Mouse (Mus musculus): ENCODE data around the gene Igsf11. TPM values are rescaled to one million over a fixed set of nuclear protein-coding genes. Genes with fewer than 3 reads are reported as not detected.

Igsf11 gene
- 2.5 and 2.6 TPM in 2 replicates for polyA plus RNA-seq (2015; fragmentation: Nextera tagmentation; extraction: Ambion mirVana)

GRCm38 (mm10) chr16:38892371-38892770 is at the start of gene Igsf11:
Gene Igsf11 (plus strand): TSS chr16:38892671.
- H3K9me3 ChIP-seq = no peaks in the 10 kb centered on the region
- 84% methylated on average over 7 of the region's 7 CpGs for WGBS
- no peak within 1 kb of the TSS for H3K27ac ChIP-seq
- no peak within 1 kb of the TSS for H3K9ac ChIP-seq
- no peaks in the 10 kb centered on the region for H3K27me3 ChIP-seq (replicated peaks)
- H3K36me3 ChIP-seq = no peaks in the 10 kb centered on the region
- no peak within 1 kb of the TSS for H3K4me3 ChIP-seq (replicated peaks)
- no peak within 1 kb of the TSS for H3K4me2 ChIP-seq
- H3K4me1 ChIP-seq = no peaks in the 10 kb centered on the region
- no peak for ATAC-seq (ENCODE audit: insufficient read depth, low FRiP score, low read depth)

DNA sequence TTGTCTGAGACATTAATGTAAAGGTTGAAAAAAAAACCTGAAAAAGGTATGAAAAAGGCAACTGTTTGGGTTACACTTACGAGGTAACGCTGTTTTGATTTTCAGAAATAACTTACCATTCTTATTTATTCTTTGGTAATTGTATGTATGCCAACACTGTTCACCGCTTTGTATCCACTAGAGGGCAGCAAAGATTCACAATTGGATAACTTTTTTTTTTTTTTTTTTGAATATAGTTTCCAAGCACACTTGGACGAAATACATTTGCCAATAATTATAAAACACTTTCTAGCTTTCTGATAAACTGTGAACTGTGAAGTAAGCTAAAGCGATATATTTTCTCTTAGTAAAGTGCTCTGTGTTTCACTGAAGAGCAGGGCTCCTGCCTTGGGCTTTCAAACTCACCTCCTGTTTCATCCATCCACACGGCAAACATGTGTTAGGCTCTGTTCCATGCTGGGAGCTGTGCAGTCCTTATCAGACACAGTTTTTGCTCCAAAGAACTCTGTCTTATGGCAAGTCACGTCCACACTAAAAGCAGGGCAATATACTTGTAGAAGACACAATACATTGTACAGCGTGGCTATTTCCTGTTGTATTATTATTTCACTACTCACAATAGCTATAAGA is 34.2 kb upstream of the Igsf11 start:
- H3K4me1 ChIP-seq = no peaks in the 10 kb centered on the region
- no peak overlapping the region for H3K4me3 ChIP-seq (replicated peaks)
- H3K36me3 ChIP-seq = no peaks in the 10 kb centered on the region
- ATAC-seq (ENCODE audit: insufficient read depth, low FRiP score, low read depth) = no peak
- no peak overlapping the region for H3K27ac ChIP-seq
- 30% methylated on average over 8 of the region's 8 CpGs for WGBS
- H3K27me3 ChIP-seq (replicated peaks) = no peaks in the 10 kb centered on the region
- H3K4me2 ChIP-seq = no peak overlapping the region
- H3K9me3 ChIP-seq = no peaks in the 10 kb centered on the region
- H3K9ac ChIP-seq = no peak overlapping the region

GRCm38 (mm10) chr16:38860548-38860947 is 31.9 kb upstream of the Igsf11 start:
- no peak overlapping the region for H3K4me2 ChIP-seq
- H3K27me3 ChIP-seq (replicated peaks) = no peaks in the 10 kb centered on the region

GRCm38 (mm10) chr16:38864358-38864757 is 28.1 kb upstream of the Igsf11 start:
- Histone ChIP-seq H3K27ac (no peak overlapping the region), H3K36me3 (no peaks in the 10 kb centered on the region), H3K9me3 (no peaks in the 10 kb centered on the region), H3K27me3 (replicated peaks) (no peaks in the 10 kb centered on the region), H3K9ac (no peak overlapping the region), H3K4me2 (no peak overlapping the region), H3K4me1 (no peaks in the 10 kb centered on the region), H3K4me3 (replicated peaks) (no peak overlapping the region)
- ATAC-seq (ENCODE audit: insufficient read depth, low FRiP score, low read depth) = no peak
- 64% methylated on average over 5 of the region's 5 CpGs for WGBS

More at GRCm38 (mm10) chr16:38860548-38860947, 31.9 kb upstream of the Igsf11 start:
- Histone ChIP-seq H3K4me3 (replicated peaks) (no peak overlapping the region), H3K9ac (no peak overlapping the region), H3K9me3 (no peaks in the 10 kb centered on the region), H3K36me3 (no peaks in the 10 kb centered on the region), H3K4me1 (no peaks in the 10 kb centered on the region), H3K27ac (no peak overlapping the region)
- no peak for ATAC-seq (ENCODE audit: insufficient read depth, low FRiP score, low read depth)
- WGBS = 73% methylated on average over 6 of the region's 6 CpGs

DNA sequence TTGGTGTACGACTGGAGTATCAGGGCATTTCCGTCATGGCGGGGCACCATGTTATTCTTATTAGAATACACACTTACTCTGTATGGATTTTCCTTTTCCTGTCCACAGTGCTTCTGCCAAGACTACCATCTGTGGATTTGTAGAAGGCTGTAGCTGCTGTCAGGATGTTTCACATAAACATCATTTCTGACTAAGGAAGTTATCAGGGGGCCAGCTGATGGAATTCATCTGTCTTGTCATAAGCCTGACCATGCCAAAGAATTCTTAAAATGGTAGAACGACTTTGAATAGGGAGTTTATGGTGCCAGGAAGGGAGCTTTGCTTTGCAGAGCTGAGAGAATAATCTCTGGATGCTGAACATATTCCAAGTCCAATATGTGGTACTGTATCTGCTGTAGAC is 19.2 kb upstream of the Igsf11 start:
- Histone ChIP-seq H3K4me3 (replicated peaks) (no peak overlapping the region), H3K9ac (no peak overlapping the region), H3K27me3 (replicated peaks) (no peaks in the 10 kb centered on the region), H3K4me2 (no peak overlapping the region), H3K27ac (no peak overlapping the region), H3K9me3 (no peaks in the 10 kb centered on the region), H3K4me1 (no peaks in the 10 kb centered on the region), H3K36me3 (no peaks in the 10 kb centered on the region)
- WGBS = 79% methylated on average over 4 of the region's 4 CpGs
- no peak for ATAC-seq (ENCODE audit: insufficient read depth, low FRiP score, low read depth)

GRCm38 (mm10) chr16:38874481-38874880 is 18.0 kb upstream of the Igsf11 start:
- Histone ChIP-seq H3K27ac (no peak overlapping the region), H3K9ac (no peak overlapping the region), H3K4me3 (replicated peaks) (no peak overlapping the region), H3K9me3 (no peaks in the 10 kb centered on the region), H3K36me3 (no peaks in the 10 kb centered on the region), H3K27me3 (replicated peaks) (no peaks in the 10 kb centered on the region), H3K4me1 (no peaks in the 10 kb centered on the region), H3K4me2 (no peak overlapping the region)
- 38% methylated on average over 4 of the region's 4 CpGs for WGBS
- ATAC-seq (ENCODE audit: insufficient read depth, low FRiP score, low read depth) = no peak

DNA sequence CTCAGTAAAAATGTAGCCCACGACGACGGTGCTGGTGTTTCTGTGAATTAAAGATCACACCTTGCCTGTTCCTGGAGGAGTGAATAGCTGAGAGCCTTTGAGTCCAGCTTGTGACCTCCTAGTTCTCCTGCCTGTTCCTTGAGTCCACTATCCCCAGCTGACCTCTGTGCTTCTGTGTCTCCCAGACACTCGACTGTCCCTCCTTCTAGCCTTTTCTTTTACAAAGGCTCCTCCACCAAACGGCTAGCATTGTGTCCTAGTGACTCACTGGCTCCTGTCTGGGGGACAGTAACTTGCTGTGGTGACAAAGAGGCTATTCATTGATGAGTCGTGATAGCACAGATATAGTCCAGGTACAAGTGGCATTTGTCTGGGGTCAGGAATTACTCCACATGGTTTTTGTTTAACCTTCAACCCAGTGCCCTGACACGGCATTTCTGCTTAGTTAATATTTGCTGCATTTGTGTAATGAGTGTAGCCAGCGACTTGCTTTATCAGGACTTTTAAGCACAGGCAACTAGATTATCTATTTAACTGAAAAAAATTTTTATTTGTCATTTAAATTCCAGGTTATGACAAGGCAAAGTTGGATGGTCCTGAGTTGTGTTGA is 6.5 kb downstream of the Igsf11 start:
- Histone ChIP-seq H3K9me3 (no peaks in the 10 kb centered on the region), H3K4me2 (no peak overlapping the region), H3K4me3 (replicated peaks) (no peak overlapping the region), H3K4me1 (no peaks in the 10 kb centered on the region), H3K36me3 (no peaks in the 10 kb centered on the region), H3K27me3 (replicated peaks) (peaks cover 9% of the 10 kb centered on the region; the same call in 1 of the 2 replicates), H3K9ac (no peak overlapping the region), H3K27ac (no peak overlapping the region)
- ATAC-seq (ENCODE audit: insufficient read depth, low FRiP score, low read depth) = no peak
- WGBS = 35% methylated on average over 8 of the region's 8 CpGs

- H3K9me3 ChIP-seq = no peaks in the 10 kb centered on the region
- H3K4me1 ChIP-seq = no peaks in the 10 kb centered on the region
- no peak overlapping the region for H3K4me2 ChIP-seq
- WGBS = 72% methylated on average over 1 of the region's 1 CpGs
- peaks cover 10% of the 10 kb centered on the region; the same call in 1 of the 2 replicates for H3K27me3 ChIP-seq (replicated peaks)
- H3K9ac ChIP-seq = no peak overlapping the region
- no peak for ATAC-seq (ENCODE audit: insufficient read depth, low FRiP score, low read depth)
- no peak overlapping the region for H3K27ac ChIP-seq
- H3K36me3 ChIP-seq = no peaks in the 10 kb centered on the region
- H3K4me3 ChIP-seq (replicated peaks) = no peak overlapping the region
These were observed 7.6 kb downstream of the Igsf11 start for GRCm38 (mm10) chr16:38900024-38900423.

- under 1% methylated on average over 70 of the region's 71 CpGs for whole genome bisulfite sequencing
- Histone ChIP-seq H3K9ac (peak overlapping the region; percentile 37; the same call in 1 of the 2 replicates), H3K4me2 (peak overlapping the region; percentile 95), H3K27me3 (replicated peaks) (peaks cover 16% of the 10 kb centered on the region; the same call in 1 of the 2 replicates), H3K4me3 (replicated peaks) (peak overlapping the region; percentile 61), H3K27ac (peak overlapping the region; percentile 45; the same call in 1 of the 2 replicates), H3K4me1 (no peaks in the 10 kb centered on the region), H3K9me3 (no peaks in the 10 kb centered on the region), H3K36me3 (no peaks in the 10 kb centered on the region)
- ATAC-seq (ENCODE audit: insufficient read depth, low FRiP score, low read depth) = peak; percentile 97
These were observed 9.8 kb downstream of the Igsf11 start for GRCm38 (mm10) chr16:38902111-38902778.

GRCm38 (mm10) chr16:38903020-38903419 is 10.5 kb downstream of the Igsf11 start:
- Histone ChIP-seq H3K9ac (no peak overlapping the region), H3K36me3 (no peaks in the 10 kb centered on the region), H3K27ac (no peak overlapping the region), H3K9me3 (no peaks in the 10 kb centered on the region), H3K4me3 (replicated peaks) (0 out of 2 replicates have a peak overlapping the region, but pooled peaks have one; percentile 0), H3K27me3 (replicated peaks) (peaks cover 16% of the 10 kb centered on the region; the same call in 1 of the 2 replicates), H3K4me1 (no peaks in the 10 kb centered on the region), H3K4me2 (peak overlapping the region; percentile 95; the same call in 1 of the 2 replicates)
- WGBS = 30% methylated on average over 4 of the region's 4 CpGs
- no peak for ATAC-seq (ENCODE audit: insufficient read depth, low FRiP score, low read depth)

- Histone ChIP-seq H3K27ac (no peak overlapping the region), H3K27me3 (replicated peaks) (peaks cover 16% of the 10 kb centered on the region; the same call in 1 of the 2 replicates), H3K4me2 (no peak overlapping the region), H3K9ac (no peak overlapping the region), H3K4me1 (no peaks in the 10 kb centered on the region), H3K36me3 (no peaks in the 10 kb centered on the region), H3K4me3 (replicated peaks) (no peak overlapping the region), H3K9me3 (no peaks in the 10 kb centered on the region)
- WGBS = 76% methylated on average over 9 of the region's 9 CpGs
- no peak for ATAC-seq (ENCODE audit: insufficient read depth, low FRiP score, low read depth)
These were observed 11.7 kb downstream of the Igsf11 start for GRCm38 (mm10) chr16:38904202-38904601.

DNA sequence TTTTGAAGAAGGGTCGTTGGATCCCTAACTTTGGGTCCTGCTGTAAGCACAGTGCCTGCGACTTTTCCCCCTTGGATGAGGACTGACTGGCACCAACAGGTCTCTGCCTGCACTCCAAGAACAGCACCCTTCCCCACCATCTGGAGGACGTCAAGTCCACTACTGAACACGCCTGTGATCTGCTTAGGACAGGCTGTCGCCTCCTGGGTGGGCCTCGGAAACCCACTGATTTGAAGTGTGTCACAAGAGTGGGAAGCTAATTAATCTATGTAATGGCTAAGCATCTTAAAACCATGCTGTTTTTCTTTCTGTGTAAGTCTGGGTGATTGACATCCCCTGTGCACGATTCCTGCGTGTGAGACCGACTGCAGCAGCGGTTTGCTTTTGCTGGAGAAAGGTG is 13.4 kb downstream of the Igsf11 start:
- 71% methylated on average over 10 of the region's 10 CpGs for WGBS
- no peaks in the 10 kb centered on the region for H3K9me3 ChIP-seq

More for the DNA sequence above, 13.4 kb downstream of the Igsf11 start:
- H3K27me3 ChIP-seq (replicated peaks) = peaks cover 16% of the 10 kb centered on the region; the same call in 1 of the 2 replicates
- ATAC-seq (ENCODE audit: insufficient read depth, low FRiP score, low read depth) = no peak
- H3K9ac ChIP-seq = no peak overlapping the region
- H3K27ac ChIP-seq = no peak overlapping the region
- H3K4me2 ChIP-seq = no peak overlapping the region
- H3K4me1 ChIP-seq = no peaks in the 10 kb centered on the region
- H3K36me3 ChIP-seq = no peaks in the 10 kb centered on the region
- no peak overlapping the region for H3K4me3 ChIP-seq (replicated peaks)
